Mouse (Mus musculus) cerebellum, adult 9-11 months (tissue): ENCODE measurements around the gene Cox6b2.

ENCODE experiments used
- DNase-seq: peaks from one replicate; pipeline ENCODE4 v3.0.0; 2022

Cox6b2 gene

GRCm38 (mm10) chr7:4759670-4760069 lies 6.8 kb upstream of the Cox6b2 start:
- no peak for DNase-seq

- no peak for DNase-seq
Measured at GRCm38 (mm10) chr7:4751971-4752820, 698 bp downstream of the Cox6b2 start.

- no peak for DNase-seq
Measured at GRCm38 (mm10) chr7:4749169-4749568, 3.7 kb downstream of the Cox6b2 start.

GRCm38 (mm10) chr7:4748321-4748720 lies 4.6 kb downstream of the Cox6b2 start:
- DNase-seq: no peak

- DNase-seq: no peak
Measured at GRCm38 (mm10) chr7:4747156-4747899, 5.6 kb downstream of the Cox6b2 start.

- no peak for DNase-seq
Measured at GRCm38 (mm10) chr7:4746326-4746980, 6.4 kb downstream of the Cox6b2 start.

GRCm38 (mm10) chr7:4744886-4745285 lies 8.0 kb downstream of the Cox6b2 start:
- no peak for DNase-seq

GRCm38 (mm10) chr7:4743354-4743753 lies 9.5 kb downstream of the Cox6b2 start:
- DNase-seq: no peak

- peak; percentile 53 for DNase-seq
Measured at GRCm38 (mm10) chr7:4742482-4742819, 10.4 kb downstream of the Cox6b2 start.

- peak; percentile 63 for DNase-seq
Measured at GRCm38 (mm10) chr7:4741672-4742481, 11.0 kb downstream of the Cox6b2 start.

GRCm38 (mm10) chr7:4741151-4741550 lies 11.7 kb downstream of the Cox6b2 start:
- peak; percentile 88 for DNase-seq

GRCm38 (mm10) chr7:4740309-4740727 lies 12.6 kb downstream of the Cox6b2 start:
- no peak for DNase-seq

GRCm38 (mm10) chr7:4739544-4740275 lies 13.2 kb downstream of the Cox6b2 start, which contains the start of gene Kmt5c:
TSS of gene Kmt5c (plus strand) at chr7:4740115.
- DNase-seq: peak; percentile 100

- no peak for DNase-seq
Measured at GRCm38 (mm10) chr7:4739041-4739543, 13.8 kb downstream of the Cox6b2 start.

GRCm38 (mm10) chr7:4732968-4733392 lies 19.9 kb downstream of the Cox6b2 start:
- DNase-seq: no peak

GRCm38 (mm10) chr7:4731090-4731489 lies 21.8 kb downstream of the Cox6b2 start:
- no peak for DNase-seq

GRCm38 (mm10) chr7:4725169-4725568 lies 27.7 kb downstream of the Cox6b2 start, which contains the start of gene Tmem150b:
TSS of gene Tmem150b (minus strand) at chr7:4725249.
- no peak for DNase-seq

- no peak for DNase-seq
Measured at GRCm38 (mm10) chr7:4724359-4724758, 28.5 kb downstream of the Cox6b2 start.

GRCm38 (mm10) chr7:4723508-4723907 lies 29.4 kb downstream of the Cox6b2 start:
- no peak for DNase-seq

- no peak for DNase-seq
Measured at GRCm38 (mm10) chr7:4719276-4719675, 33.6 kb downstream of the Cox6b2 start.

- DNase-seq: no peak
Measured at GRCm38 (mm10) chr7:4716955-4717354, 35.9 kb downstream of the Cox6b2 start.

- DNase-seq: no peak
Measured at GRCm38 (mm10) chr7:4712594-4712993, 40.3 kb downstream of the Cox6b2 start.
